Mouse (Mus musculus) neural tube, embryonic 14.5 days (tissue): ENCODE data around the gene Lmf2. TPM values are rescaled to one million over a fixed set of nuclear protein-coding genes. Genes with fewer than 3 reads are reported as not detected.

Experiments
- ATAC-seq: fragments of 200-750 bp; cut with Nextera tagmentation; 2 replicates; pipeline ENCODE4 v1.8.0; 2017; ENCODE audit warnings: low read depth, mild to moderate bottlenecking, moderate TSS enrichment, moderate library complexity
- H3K27ac ChIP-seq: fragments of 300-500 bp; sonication (generic); 2 replicates; pipeline ENCODE4 v1.5.1; 2014; ENCODE audit warnings: low read depth, mild to moderate bottlenecking, control low read depth, low read length, moderate library complexity, mixed read lengths
- H3K27me3 ChIP-seq: fragments of 300-500 bp; sonication (generic); 2 replicates; pipeline ENCODE4 v1.6.1; 2014; ENCODE audit warnings: low read length; ENCODE audit not compliant: control insufficient read depth, insufficient read depth
- H3K36me3 ChIP-seq: fragments of 300-500 bp; sonication (generic); 2 replicates; pipeline ENCODE4 v1.6.1; 2014; ENCODE audit warnings: low read length, mixed read lengths; ENCODE audit not compliant: control insufficient read depth, insufficient read depth
- H3K4me1 ChIP-seq: fragments of 300-500 bp; sonication (generic); 2 replicates; pipeline ENCODE4 v1.6.1; 2014; ENCODE audit warnings: low read length; ENCODE audit not compliant: control insufficient read depth, insufficient read depth
- H3K4me2 ChIP-seq: fragments of 300-500 bp; sonication (generic); 2 replicates; pipeline ENCODE4 v1.6.1; 2014; ENCODE audit warnings: mild to moderate bottlenecking, low read depth, low read length, control low read depth
- H3K4me3 ChIP-seq: fragments of 300-500 bp; sonication (generic); 2 replicates; pipeline ENCODE4 v1.5.1; 2014; ENCODE audit warnings: low read depth, low read length, control low read depth, mixed read lengths
- H3K9ac ChIP-seq: fragments of 300-500 bp; sonication (generic); replicated peaks from 2 replicates; pipeline ENCODE4 v1.6.1; 2014; ENCODE audit warnings: low read depth, mild to moderate bottlenecking, control low read depth, low read length, mixed read lengths
- H3K9me3 ChIP-seq: fragments of 300-500 bp; sonication (generic); 2 replicates; pipeline ENCODE4 v1.6.1; 2016; ENCODE audit warnings: low read length; ENCODE audit not compliant: control insufficient read depth
- WGBS: fragments of 180-500 bp; shearing (Covaris S2); extraction: QIAGEN DNeasy Blood & Tissue Kit; methylation state at CpG from one replicate; pipeline ENCODE4 v1.1.7; 2014; 5-methylcytosine and 5-hydroxymethylcytosine counted together
- polyA plus RNA-seq: library from polyadenylated mRNA; unstranded; fragments of >200 nt; fragmentation: Nextera tagmentation; extraction: Ambion mirVana; gene quantifications from 2 replicates; pipeline ENCODE4 v1.2.1, GENCODE M21; 2014

Gene Lmf2
- polyA plus RNA-seq, 1 experiment from 2014 or later = 19.8 TPM

GRCm38 (mm10) chr15:89339696-89340095 is 15.8 kb downstream of the Lmf2 start:
- 96% methylated on average over 2 of the region's 2 CpGs for WGBS

GRCm38 (mm10) chr15:89336422-89336821 is 19.0 kb downstream of the Lmf2 start:
- Histone ChIP-seq H3K9me3 (no peaks in the 10 kb centered on the region), H3K36me3 (no peaks in the 10 kb centered on the region), H3K9ac (no peak overlapping the region), H3K4me1 (no peaks in the 10 kb centered on the region), H3K27ac (no peak overlapping the region), H3K4me3 (no peak overlapping the region), H3K4me2 (no peak overlapping the region), H3K27me3 (no peaks in the 10 kb centered on the region)
- ATAC-seq = no peak
- WGBS = 87% methylated on average over 14 of the region's 14 CpGs

More at GRCm38 (mm10) chr15:89339696-89340095, 15.8 kb downstream of the Lmf2 start:
- no peak for ATAC-seq
- Histone ChIP-seq H3K36me3 (no peaks in the 10 kb centered on the region), H3K9me3 (no peaks in the 10 kb centered on the region), H3K4me2 (no peak overlapping the region), H3K9ac (no peak overlapping the region), H3K27ac (no peak overlapping the region), H3K4me3 (no peak overlapping the region), H3K27me3 (no peaks in the 10 kb centered on the region), H3K4me1 (no peaks in the 10 kb centered on the region)

GRCm38 (mm10) chr15:89334774-89335537 is 20.5 kb downstream of the Lmf2 start:
- Histone ChIP-seq H3K4me3 (no peak overlapping the region), H3K9ac (no peak overlapping the region), H3K4me2 (no peak overlapping the region), H3K4me1 (no peaks in the 10 kb centered on the region), H3K36me3 (no peaks in the 10 kb centered on the region), H3K9me3 (no peaks in the 10 kb centered on the region), H3K27me3 (no peaks in the 10 kb centered on the region), H3K27ac (no peak overlapping the region)
- ATAC-seq = no peak
- WGBS = 86% methylated on average over 17 of the region's 17 CpGs

- WGBS = 93% methylated on average over 7 of the region's 7 CpGs
- Histone ChIP-seq H3K4me1 (no peaks in the 10 kb centered on the region), H3K9me3 (no peaks in the 10 kb centered on the region), H3K4me2 (no peak within 1 kb of the TSS), H3K4me3 (no peak within 1 kb of the TSS), H3K27me3 (no peaks in the 10 kb centered on the region), H3K9ac (no peak within 1 kb of the TSS), H3K36me3 (no peaks in the 10 kb centered on the region), H3K27ac (no peak within 1 kb of the TSS)
- no peak for ATAC-seq
Observed at GRCm38 (mm10) chr15:89334271-89334670, 21.2 kb downstream of the Lmf2 start, which contains the start of gene Miox. Miox (plus strand) TSS chr15:89334398.

- 69% methylated on average over 5 of the region's 5 CpGs for WGBS
- H3K27ac ChIP-seq = no peak overlapping the region
- H3K4me3 ChIP-seq = no peak overlapping the region
- H3K4me2 ChIP-seq = no peak overlapping the region
- no peaks in the 10 kb centered on the region for H3K9me3 ChIP-seq
- no peak overlapping the region for H3K9ac ChIP-seq
- H3K36me3 ChIP-seq = no peaks in the 10 kb centered on the region
- H3K27me3 ChIP-seq = no peaks in the 10 kb centered on the region
- H3K4me1 ChIP-seq = no peaks in the 10 kb centered on the region
- no peak for ATAC-seq
Observed at GRCm38 (mm10) chr15:89326441-89326840, 29.0 kb downstream of the Lmf2 start.

- Histone ChIP-seq H3K36me3 (no peaks in the 10 kb centered on the region), H3K9me3 (no peaks in the 10 kb centered on the region), H3K27me3 (no peaks in the 10 kb centered on the region), H3K27ac (no peak overlapping the region), H3K4me1 (no peaks in the 10 kb centered on the region), H3K4me3 (no peak overlapping the region), H3K9ac (no peak overlapping the region), H3K4me2 (no peak overlapping the region)
- WGBS = 82% methylated on average over 4 of the region's 4 CpGs
- ATAC-seq = no peak
Observed at GRCm38 (mm10) chr15:89323656-89324055, 31.8 kb downstream of the Lmf2 start.

- Histone ChIP-seq H3K9me3 (no peaks in the 10 kb centered on the region), H3K4me2 (no peak within 1 kb of the TSS), H3K4me1 (no peaks in the 10 kb centered on the region), H3K4me3 (no peak within 1 kb of the TSS), H3K27ac (no peak within 1 kb of the TSS), H3K9ac (no peak within 1 kb of the TSS), H3K36me3 (no peaks in the 10 kb centered on the region), H3K27me3 (no peaks in the 10 kb centered on the region)
- WGBS = 5% methylated on average over 26 of the region's 26 CpGs
- ATAC-seq = no peak
Observed at GRCm38 (mm10) chr15:89322670-89323522, 32.6 kb downstream of the Lmf2 start, which contains the start of gene Adm2. Adm2 (plus strand) TSS chr15:89322720.

- 85% methylated on average over 8 of the region's 8 CpGs for WGBS
- H3K9me3 ChIP-seq = no peaks in the 10 kb centered on the region
- H3K4me1 ChIP-seq = no peaks in the 10 kb centered on the region
- H3K27ac ChIP-seq = no peak overlapping the region
- H3K4me2 ChIP-seq = no peak overlapping the region
- H3K36me3 ChIP-seq = no peaks in the 10 kb centered on the region
- no peak for ATAC-seq
- no peak overlapping the region for H3K4me3 ChIP-seq
- H3K27me3 ChIP-seq = no peaks in the 10 kb centered on the region
- H3K9ac ChIP-seq = no peak overlapping the region
Observed at GRCm38 (mm10) chr15:89321264-89321663, 34.2 kb downstream of the Lmf2 start.

GRCm38 (mm10) chr15:89316146-89316545 is 39.3 kb downstream of the Lmf2 start:
- Histone ChIP-seq H3K9me3 (no peaks in the 10 kb centered on the region), H3K36me3 (no peaks in the 10 kb centered on the region), H3K4me3 (no peak overlapping the region), H3K27me3 (no peaks in the 10 kb centered on the region), H3K4me1 (peaks cover 13% of the 10 kb centered on the region), H3K4me2 (no peak overlapping the region), H3K27ac (no peak overlapping the region), H3K9ac (no peak overlapping the region)
- ATAC-seq = no peak
- WGBS = 71% methylated on average over 11 of the region's 11 CpGs
